Mouse (Mus musculus) splenic B cell, adult 2 months (primary cell): Measurements from ENCODE around the gene Olfr1130.
"Not testable (repeated sequence)": the region's sequence is repeated elsewhere in the genome, so short reads cannot be mapped to it uniquely, and the experiment has no call there.

Experiments
- DNase-seq: peaks from one replicate; pipeline ENCODE4 v3.0.0-alpha.2; 2011; ENCODE audit warnings: low read depth, low spot score
- H3K27me3 ChIP-seq: 2 replicates; pipeline ENCODE4 v1.6.1; 2012; ENCODE audit warnings: mild to moderate bottlenecking, low read length, moderate library complexity, mixed read lengths; ENCODE audit not compliant: control insufficient read depth, poor library complexity, insufficient read depth, severe bottlenecking
- H3K36me3 ChIP-seq: 2 replicates; pipeline ENCODE4 v1.6.1; 2012; ENCODE audit warnings: mild to moderate bottlenecking, low read length, moderate library complexity, mixed read lengths; ENCODE audit not compliant: control insufficient read depth, poor library complexity, insufficient read depth, severe bottlenecking

Olfr1130 gene

DNA sequence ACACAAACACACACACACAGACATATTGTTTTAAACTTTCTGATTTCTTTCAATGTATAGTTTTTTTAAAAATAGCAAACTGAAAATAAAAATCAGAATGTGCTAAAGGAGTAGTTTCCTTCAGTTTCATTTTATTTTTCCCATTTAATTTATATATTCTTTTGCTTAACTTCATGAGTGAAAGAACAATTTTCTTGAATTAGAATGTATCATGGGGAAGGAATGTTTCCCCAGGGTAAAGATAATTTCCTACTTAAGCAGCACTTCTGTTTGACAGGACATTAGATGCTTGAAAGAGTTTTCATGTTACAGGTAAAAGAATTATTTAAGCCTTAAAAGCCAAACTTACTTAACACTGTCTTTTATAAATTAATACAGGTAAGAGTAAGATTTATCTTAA is at the start of gene Olfr1130:
Olfr1130 (plus strand) TSS at position 301 of the 400 bp plus-strand sequence.
- H3K36me3 ChIP-seq, H3K27me3 ChIP-seq, DNase-seq: not testable (repeated sequence)

GRCm38 (mm10) chr2:87573602-87574001 is 32.4 kb upstream of the Olfr1130 start, which contains the start of gene Olfr1129:
TSS of gene Olfr1129 (plus strand) at chr2:87573902.
- not testable (repeated sequence) for H3K27me3 ChIP-seq, DNase-seq, H3K36me3 ChIP-seq

GRCm38 (mm10) chr2:87626804-87627203 is 20.8 kb downstream of the Olfr1130 start, which contains the start of gene Olfr1131:
TSS of gene Olfr1131 (plus strand) at chr2:87627104.
- H3K36me3 ChIP-seq = no peaks in the 10 kb centered on the region
- no peaks in the 10 kb centered on the region for H3K27me3 ChIP-seq
- no peak for DNase-seq

GRCm38 (mm10) chr2:87637435-87637834 is 31.4 kb downstream of the Olfr1130 start, which contains the start of gene Olfr1132:
TSS of gene Olfr1132 (minus strand) at chr2:87637535.
- no peaks in the 10 kb centered on the region for H3K36me3 ChIP-seq
- DNase-seq = no peak
- H3K27me3 ChIP-seq = no peaks in the 10 kb centered on the region

- DNase-seq = no peak
- no peaks in the 10 kb centered on the region for H3K27me3 ChIP-seq
- H3K36me3 ChIP-seq = no peaks in the 10 kb centered on the region
These were observed 36.4 kb downstream of the Olfr1130 start for GRCm38 (mm10) chr2:87642441-87642840.

- H3K27me3 ChIP-seq = no peaks in the 10 kb centered on the region
These were observed 41.3 kb downstream of the Olfr1130 start, which contains the start of gene Olfr1133 for GRCm38 (mm10) chr2:87647274-87647673. TSS of gene Olfr1133 (minus strand) at chr2:87647374.

GRCm38 (mm10) chr2:87658360-87658759 is 52.3 kb downstream of the Olfr1130 start, which contains the start of gene Olfr1134:
TSS of gene Olfr1134 (minus strand) at chr2:87658460.
- no peak for DNase-seq

More at GRCm38 (mm10) chr2:87647274-87647673, 41.3 kb downstream of the Olfr1130 start, which contains the start of gene Olfr1133:
- H3K36me3 ChIP-seq = no peaks in the 10 kb centered on the region
- DNase-seq = no peak

More at GRCm38 (mm10) chr2:87658360-87658759, 52.3 kb downstream of the Olfr1130 start, which contains the start of gene Olfr1134:
- Histone ChIP-seq H3K27me3 (no peaks in the 10 kb centered on the region), H3K36me3 (no peaks in the 10 kb centered on the region)
